Mouse (Mus musculus) frontal cortex, postnatal 14 days (tissue): ENCODE data around the gene Tmbim6.

Experiments
- DNase-seq, 2 experiments: peaks; one replicate each; pipeline ENCODE4 v3.0.0; 2022; ENCODE audit warnings: low spot score in 2 of 2

Gene Tmbim6

GRCm38 (mm10) chr15:99392486-99393385 is at the start of gene Tmbim6:
Gene Tmbim6, plus strand, starts transcription at chr15:99392882.
- DNase-seq = peak; percentile 99

DNA sequence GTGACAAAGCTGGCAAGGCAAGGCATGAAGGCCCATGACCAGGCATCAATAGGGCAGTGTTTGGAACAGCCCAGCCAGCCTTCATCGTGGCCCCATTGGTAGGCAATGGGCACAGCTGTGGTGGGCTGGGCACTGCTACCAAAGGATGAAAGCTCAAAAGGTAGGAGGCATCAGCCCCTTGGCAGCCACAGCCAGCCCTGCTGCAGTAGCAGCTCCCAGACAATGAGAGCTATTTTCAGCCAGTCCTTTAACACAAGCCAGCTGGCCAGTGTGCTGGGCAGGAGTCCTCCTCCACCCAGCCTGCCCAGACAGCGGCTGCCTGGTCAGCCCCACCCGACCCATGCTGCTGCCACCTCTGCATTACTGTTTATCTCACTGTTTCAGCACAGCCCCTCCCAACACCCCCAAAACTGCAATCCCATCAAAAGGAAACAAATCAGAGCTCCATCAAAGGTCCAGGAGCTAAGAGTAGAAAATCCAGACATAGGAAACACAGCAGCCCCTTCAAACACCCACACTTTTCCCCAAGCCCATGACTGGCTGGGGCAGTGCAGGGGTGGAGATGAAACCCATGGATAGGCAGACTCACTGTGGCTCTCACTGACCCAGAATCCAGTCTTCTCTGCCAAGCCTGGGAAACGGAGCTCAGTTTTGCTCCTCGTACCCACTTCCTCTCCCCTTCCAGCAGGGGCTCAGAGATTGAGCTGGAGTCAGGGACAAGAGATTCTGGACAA is 49.1 kb upstream of the Tmbim6 start:
- peak; percentile 35 to 61 for DNase-seq

DNA sequence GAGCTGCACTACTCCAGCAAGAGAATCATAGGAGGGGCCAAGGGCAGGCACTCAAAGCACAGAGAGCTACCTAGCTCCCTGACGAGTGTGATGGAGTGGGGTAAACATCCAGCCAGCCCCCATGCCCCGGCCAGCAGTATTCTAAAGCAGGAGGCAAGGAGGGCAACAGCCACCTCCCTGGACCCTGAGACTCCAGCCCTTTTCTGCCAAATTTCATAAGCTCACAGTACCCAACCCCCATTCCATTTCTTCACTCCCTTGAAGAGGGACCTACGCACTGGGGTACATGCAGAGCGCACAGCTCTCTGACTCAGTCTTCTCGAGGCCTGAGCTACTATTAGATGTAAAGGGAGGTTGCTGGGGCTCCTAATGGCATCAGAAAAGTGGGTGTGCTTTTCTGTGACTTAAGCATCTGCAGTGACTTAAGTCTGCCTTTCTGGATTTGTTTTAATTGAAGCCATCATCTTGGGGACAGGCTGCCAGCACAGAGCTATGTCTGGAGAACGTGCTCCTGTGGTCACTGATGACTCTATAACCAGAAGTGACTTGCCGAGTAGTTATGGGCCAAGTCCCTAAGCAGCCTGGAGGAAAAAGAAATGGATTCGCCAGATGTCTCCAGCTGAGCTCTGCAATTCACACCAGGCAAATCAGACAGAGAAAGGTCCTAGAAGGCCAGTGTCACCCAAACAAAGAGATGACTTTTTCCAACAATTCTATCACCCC is 48.4 kb upstream of the Tmbim6 start:
- no peak for DNase-seq

GRCm38 (mm10) chr15:99344961-99345360 is 47.7 kb upstream of the Tmbim6 start:
- DNase-seq = no peak

- DNase-seq = no peak
These were observed 41.1 kb upstream of the Tmbim6 start for GRCm38 (mm10) chr15:99351610-99352009.

DNA sequence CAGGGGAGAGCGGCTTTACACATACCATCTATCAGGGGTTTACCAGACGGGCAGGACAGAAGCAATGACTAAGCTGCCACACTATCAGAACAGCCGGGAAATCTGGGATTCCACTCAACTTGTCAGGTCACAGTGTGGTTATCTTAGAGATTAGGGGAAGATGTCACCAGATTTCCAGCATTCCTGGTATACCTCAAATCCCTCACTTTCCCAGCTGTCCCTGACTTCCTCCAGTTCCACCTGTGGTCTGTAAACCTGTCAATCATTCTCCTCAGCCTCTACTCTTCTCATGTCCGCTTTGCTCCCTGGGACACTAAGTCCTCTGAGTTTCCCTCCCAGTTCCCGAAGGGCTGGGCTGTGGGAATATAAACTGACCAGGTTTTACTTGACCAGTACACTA is 40.4 kb upstream of the Tmbim6 start:
- DNase-seq = no peak

GRCm38 (mm10) chr15:99355660-99356059 is 37.0 kb upstream of the Tmbim6 start:
- DNase-seq = no peak

DNA sequence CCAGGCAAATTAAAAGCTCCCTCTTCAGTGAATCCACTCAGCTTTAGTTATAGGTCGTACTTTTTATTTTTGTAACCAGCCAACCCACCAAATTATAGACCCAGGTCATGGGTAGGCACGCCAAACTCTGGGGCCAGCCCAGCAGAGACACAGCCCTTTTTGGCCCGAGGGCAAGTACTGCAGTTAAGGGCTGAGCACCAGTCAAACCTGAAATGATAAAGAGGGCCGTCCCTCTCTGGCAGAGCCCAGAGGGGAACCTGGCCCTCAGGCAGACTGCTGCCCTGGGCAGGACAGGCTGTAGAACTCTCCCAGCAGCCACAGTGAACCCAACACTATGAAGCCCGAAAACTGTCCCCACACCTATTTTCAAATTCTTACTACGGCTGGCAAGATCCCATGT is 36.2 kb upstream of the Tmbim6 start:
- DNase-seq = no peak

GRCm38 (mm10) chr15:99358952-99359351 is 33.7 kb upstream of the Tmbim6 start:
- DNase-seq = no peak

GRCm38 (mm10) chr15:99364022-99364530 is 28.6 kb upstream of the Tmbim6 start:
- no peak for DNase-seq

GRCm38 (mm10) chr15:99364921-99365320 is 27.8 kb upstream of the Tmbim6 start:
- no peak for DNase-seq

- no peak for DNase-seq
These were observed 24.0 kb upstream of the Tmbim6 start for GRCm38 (mm10) chr15:99368583-99369266.

GRCm38 (mm10) chr15:99369391-99370171 is 23.1 kb upstream of the Tmbim6 start:
- no peak for DNase-seq

DNA sequence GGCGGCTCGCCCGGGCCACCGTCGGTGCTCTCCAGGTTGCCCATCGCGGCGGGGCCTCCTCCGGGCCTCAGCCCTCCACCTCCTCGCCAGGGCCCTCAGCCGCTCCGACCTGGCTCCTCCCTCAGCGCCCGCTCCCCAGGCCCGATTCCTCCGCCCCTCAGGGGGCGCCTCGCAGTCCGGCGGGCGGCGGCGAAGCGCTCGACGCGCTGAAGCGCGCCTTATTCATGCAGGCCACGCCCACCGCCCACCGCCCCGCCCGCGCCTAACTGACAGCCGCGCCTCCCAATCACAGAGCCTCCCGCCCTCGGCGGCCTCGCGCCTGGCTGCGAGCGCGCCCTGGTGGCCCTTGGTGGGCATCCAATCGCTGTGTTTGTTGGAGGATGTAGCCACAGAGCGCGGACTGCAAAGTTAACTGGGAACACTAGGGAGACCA is 22.4 kb upstream of the Tmbim6 start, which contains the start of gene Fmnl3:
TSS of gene Fmnl3 (minus strand) at position 224 of the 433 bp plus-strand sequence.
- peak; percentile 91 to 98 for DNase-seq

- no peak for DNase-seq
These were observed 20.9 kb upstream of the Tmbim6 start for GRCm38 (mm10) chr15:99371526-99372340.

DNA sequence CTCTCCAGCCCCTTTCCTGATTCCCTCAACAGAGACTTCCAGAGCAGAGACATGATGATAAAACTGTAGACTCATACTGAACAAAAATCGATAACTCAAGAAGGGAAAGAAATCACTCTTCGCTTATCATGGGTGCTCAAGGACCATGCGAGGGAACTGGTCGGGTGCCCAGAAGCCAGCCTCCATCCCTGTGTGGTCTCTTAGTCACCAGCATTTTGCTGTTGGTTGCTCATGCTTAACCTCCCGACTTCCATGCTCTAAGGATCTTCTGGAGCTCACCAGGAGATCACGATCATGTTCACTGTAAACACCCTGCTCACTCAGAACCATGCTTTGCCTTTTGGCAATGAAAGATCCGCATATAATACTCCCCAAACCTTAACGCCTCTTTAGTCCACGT is 19.9 kb upstream of the Tmbim6 start:
- no peak for DNase-seq

GRCm38 (mm10) chr15:99375036-99375435 is 17.6 kb upstream of the Tmbim6 start:
- DNase-seq = no peak

- DNase-seq = no peak
These were observed 17.1 kb upstream of the Tmbim6 start for GRCm38 (mm10) chr15:99375581-99375980.

GRCm38 (mm10) chr15:99376240-99376639 is 16.4 kb upstream of the Tmbim6 start:
- DNase-seq = no peak

- no peak for DNase-seq
These were observed 9.8 kb upstream of the Tmbim6 start for GRCm38 (mm10) chr15:99382893-99383292.
